Mouse (Mus musculus): Measurements from ENCODE around the gene Camk2g. TPM values are rescaled to one million over a fixed set of nuclear protein-coding genes. Genes with fewer than 3 reads are reported as not detected.
A peak's percentile ranks its signal among the peaks of the same experiment; 100 is the strongest.

The Camk2g gene
- 55.0 and 60.2 TPM in 2 replicates for polyA plus RNA-seq (2015; fragmentation: Nextera tagmentation; extraction: Ambion mirVana)

DNA sequence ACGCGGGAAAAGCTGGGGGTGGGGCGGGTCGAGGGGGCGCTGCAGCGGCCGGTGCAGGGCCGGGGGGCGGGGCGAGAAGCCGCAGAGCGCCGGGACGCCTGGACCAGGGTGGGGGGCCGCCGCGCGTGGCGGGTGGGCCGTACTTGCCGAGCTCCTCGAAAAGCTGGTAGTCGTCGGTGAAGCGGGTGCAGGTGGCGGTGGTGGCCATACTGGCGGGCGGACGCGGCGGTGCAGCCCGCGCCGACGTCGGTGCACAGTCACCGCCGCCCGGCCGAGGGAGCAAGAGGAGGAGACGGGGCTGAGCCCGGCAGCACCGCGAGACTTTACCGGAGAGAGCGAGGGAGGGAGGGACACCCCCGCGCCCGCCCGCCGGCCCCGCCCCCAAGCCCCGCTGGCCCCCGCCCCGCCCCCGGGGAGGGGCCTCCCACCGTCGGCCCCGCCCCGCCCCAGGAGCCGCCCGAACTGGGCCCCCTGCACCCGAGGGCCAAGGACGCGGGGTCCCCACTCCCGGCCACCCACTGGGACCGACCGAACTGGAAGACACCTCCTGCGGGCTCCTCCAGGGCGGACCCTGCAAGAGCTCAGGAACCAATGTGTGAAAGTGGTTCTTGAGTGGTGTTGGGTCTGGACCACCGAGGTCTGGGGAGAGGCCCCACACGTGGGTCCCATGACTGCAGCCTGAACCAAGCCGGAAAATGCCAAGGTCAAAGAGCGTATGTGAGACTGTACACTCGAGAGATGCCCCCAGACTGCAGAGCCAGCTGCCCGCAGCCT, at the start of gene Camk2g:
Gene Camk2g (minus strand): TSS at position 331 of the 774 bp plus-strand sequence.
- Histone ChIP-seq H3K4me3 (peak within 1 kb of the TSS; percentile 93), H3K27me3 (replicated peaks) (no peaks in the 10 kb centered on the region), H3K9me3 (no peaks in the 10 kb centered on the region), H3K36me3 (peaks cover 35% of the 10 kb centered on the region), H3K4me2 (peak within 1 kb of the TSS; percentile 92), H3K4me1 (peaks cover 51% of the 10 kb centered on the region), H3K27ac (replicated peaks) (peak within 1 kb of the TSS; percentile 88), H3K9ac (peak within 1 kb of the TSS; percentile 93)
- ATAC-seq (ENCODE audit: extremely low read depth, insufficient number of reproducible peaks, low FRiP score, low TSS enrichment): peak; percentile 89
- under 1% methylated on average over 48 of the region's 76 CpGs for WGBS

DNA sequence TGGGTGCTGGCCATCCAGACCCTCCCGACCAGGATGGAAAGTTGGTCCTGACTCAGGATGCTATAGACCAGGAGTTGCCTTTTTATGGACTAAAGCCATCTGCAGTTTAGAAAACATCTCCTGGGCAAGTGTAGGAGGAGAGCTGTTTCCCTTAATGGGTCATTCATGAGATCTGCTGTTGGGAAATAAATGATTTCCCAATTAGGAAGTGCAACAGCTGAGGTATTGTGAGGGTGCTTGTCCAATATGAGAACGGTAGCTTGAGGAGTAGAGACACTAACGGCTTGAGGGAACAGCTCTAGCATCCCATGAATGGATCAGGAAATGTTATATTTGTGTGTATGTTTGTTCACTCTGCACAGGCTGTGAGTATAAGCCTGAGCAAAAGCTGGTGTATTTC, 48.7 kb upstream of the Camk2g start:
- no peak for ATAC-seq (ENCODE audit: extremely low read depth, insufficient number of reproducible peaks, low FRiP score, low TSS enrichment)
- H3K36me3 ChIP-seq: no peaks in the 10 kb centered on the region
- no peak overlapping the region for H3K4me2 ChIP-seq
- H3K27me3 ChIP-seq (replicated peaks): 0 out of 2 replicates have a peak, but pooled peaks cover 2% of the 10 kb centered on the region
- no peaks in the 10 kb centered on the region for H3K9me3 ChIP-seq
- H3K4me3 ChIP-seq: no peak overlapping the region
- 69% methylated on average over 3 of the region's 3 CpGs for WGBS
- no peak overlapping the region for H3K9ac ChIP-seq
- H3K4me1 ChIP-seq: 0 out of 2 replicates have a peak, but pooled peaks cover 6% of the 10 kb centered on the region
- H3K27ac ChIP-seq (replicated peaks): no peak overlapping the region

DNA sequence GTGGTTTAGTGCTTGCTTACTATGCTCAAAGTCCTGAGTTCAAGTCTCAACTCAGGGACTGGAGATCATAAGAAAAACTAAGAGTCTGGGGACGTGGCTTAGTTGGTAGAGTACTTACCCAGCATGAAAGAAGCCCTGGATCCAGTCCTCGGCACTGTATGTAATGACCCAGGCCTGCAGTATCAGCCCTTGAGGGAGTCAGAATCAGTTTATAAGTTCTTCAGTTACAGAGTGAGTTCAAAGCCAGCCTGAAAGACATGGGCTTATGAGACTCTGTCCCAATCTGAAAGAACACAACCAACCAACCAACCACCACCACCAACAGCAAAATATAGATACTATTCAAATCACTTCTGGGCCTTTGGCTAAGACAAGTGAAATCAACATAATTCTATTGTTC, 47.6 kb upstream of the Camk2g start:
- 82% methylated on average over 2 of the region's 2 CpGs for WGBS
- no peaks in the 10 kb centered on the region for H3K36me3 ChIP-seq
- ATAC-seq (ENCODE audit: extremely low read depth, insufficient number of reproducible peaks, low FRiP score, low TSS enrichment): no peak

DNA sequence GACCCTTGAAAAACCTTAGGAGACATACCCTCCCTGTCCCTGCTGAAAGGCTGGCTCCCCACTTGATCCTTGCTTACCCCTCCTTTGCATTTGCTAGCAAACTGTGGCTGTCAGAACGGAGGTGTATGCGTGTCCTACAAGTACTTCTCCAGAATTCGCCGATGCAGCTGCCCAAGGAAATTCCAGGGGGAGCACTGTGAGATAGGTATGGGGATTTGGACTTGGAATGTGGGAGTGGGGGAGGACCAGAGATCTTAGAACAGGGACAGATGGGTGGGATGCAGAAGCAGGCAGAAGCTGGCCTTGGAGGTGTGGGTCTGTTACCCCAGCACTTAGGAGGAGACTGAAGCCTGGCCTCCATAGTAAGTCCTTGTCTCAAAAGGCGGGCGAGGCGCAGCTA, 43.8 kb upstream of the Camk2g start:
- H3K4me3 ChIP-seq: peak overlapping the region; percentile 63; the same call in 1 of the 2 replicates
- H3K27ac ChIP-seq (replicated peaks): no peak overlapping the region
- no peak for ATAC-seq (ENCODE audit: extremely low read depth, insufficient number of reproducible peaks, low FRiP score, low TSS enrichment)
- H3K9me3 ChIP-seq: no peaks in the 10 kb centered on the region
- H3K9ac ChIP-seq: 0 out of 2 replicates have a peak overlapping the region, but pooled peaks have one; percentile 12
- 75% methylated on average over 7 of the region's 7 CpGs for WGBS
- peaks cover 16% of the 10 kb centered on the region for H3K4me1 ChIP-seq
- no peaks in the 10 kb centered on the region for H3K36me3 ChIP-seq
- H3K27me3 ChIP-seq (replicated peaks): 0 out of 2 replicates have a peak, but pooled peaks cover 4% of the 10 kb centered on the region
- peak overlapping the region; percentile 76 for H3K4me2 ChIP-seq

More for the DNA sequence above, 47.6 kb upstream of the Camk2g start:
- Histone ChIP-seq H3K4me2 (no peak overlapping the region), H3K9ac (no peak overlapping the region), H3K9me3 (no peaks in the 10 kb centered on the region), H3K27me3 (replicated peaks) (0 out of 2 replicates have a peak, but pooled peaks cover 4% of the 10 kb centered on the region), H3K27ac (replicated peaks) (no peak overlapping the region), H3K4me3 (no peak overlapping the region), H3K4me1 (peaks cover 15% of the 10 kb centered on the region)

DNA sequence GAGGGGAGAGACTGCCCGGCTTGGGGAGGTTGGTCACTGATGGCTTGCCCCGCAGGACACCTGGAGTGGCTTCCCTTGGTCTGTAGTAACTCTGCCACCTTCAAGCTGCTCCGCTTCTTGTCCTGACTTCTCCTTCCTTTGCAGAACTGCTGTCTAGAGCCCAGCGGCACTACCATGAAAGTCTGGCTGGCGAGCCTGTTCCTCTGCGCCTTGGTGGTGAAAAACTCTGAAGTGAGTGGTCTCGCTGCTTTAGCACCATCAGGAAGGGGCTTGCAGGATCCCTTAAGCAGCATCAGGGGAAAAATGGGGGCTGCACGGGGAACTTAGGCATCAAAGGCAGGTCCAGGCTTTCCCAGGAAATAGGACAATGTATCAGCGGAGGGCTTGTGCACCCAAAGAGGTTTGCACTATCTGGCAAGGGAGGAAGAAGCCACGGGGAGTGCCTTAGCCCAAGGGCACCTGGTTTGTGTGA, 43.1 kb upstream of the Camk2g start:
- H3K4me1 ChIP-seq: peaks cover 18% of the 10 kb centered on the region
- peak overlapping the region; percentile 76 for H3K4me2 ChIP-seq
- peak overlapping the region; percentile 63 for H3K4me3 ChIP-seq
- H3K27me3 ChIP-seq (replicated peaks): 0 out of 2 replicates have a peak, but pooled peaks cover 4% of the 10 kb centered on the region
- no peak for ATAC-seq (ENCODE audit: extremely low read depth, insufficient number of reproducible peaks, low FRiP score, low TSS enrichment)
- H3K9me3 ChIP-seq: no peaks in the 10 kb centered on the region
- peak overlapping the region; percentile 43 for H3K27ac ChIP-seq (replicated peaks)
- no peaks in the 10 kb centered on the region for H3K36me3 ChIP-seq
- 6% methylated on average over 10 of the region's 10 CpGs for WGBS
- H3K9ac ChIP-seq: peak overlapping the region; percentile 78

DNA sequence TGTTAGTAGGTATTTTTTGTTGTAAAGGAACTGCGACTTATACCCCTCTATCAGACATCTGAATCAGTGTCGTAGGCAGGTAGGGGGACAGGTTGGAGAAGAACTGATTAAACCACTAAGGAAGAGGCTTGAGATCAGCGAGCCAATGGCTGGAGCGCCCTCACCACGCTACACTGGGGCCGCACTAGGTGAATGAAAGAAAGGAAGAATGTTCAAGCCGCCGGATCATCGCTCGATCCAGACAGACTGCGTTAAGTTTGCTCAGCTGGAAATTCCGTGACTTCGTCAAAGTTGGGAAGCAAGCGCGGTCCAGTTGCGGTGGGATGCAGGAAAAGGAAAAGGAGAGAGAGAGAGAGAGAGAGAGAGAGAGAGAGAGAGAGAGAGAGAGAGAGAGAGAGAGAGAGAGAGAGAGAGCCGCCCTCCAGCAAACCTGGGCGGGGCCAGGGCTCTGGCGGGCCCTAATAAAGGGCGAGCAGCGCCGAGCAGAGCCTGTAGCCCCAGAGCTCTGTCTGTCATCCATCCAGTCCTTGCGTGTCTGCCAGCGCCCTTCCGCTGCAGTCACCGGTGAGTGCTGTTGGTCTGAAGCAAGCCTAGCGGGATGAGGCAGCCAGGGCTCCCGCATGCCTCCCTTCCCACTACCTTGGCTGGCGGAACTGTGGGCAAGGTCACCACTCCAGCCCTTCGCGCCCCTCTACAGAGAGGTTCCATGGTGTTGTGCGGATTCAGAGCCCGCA, 42.5 kb upstream of the Camk2g start, which contains the start of gene Plau:
Gene Plau (plus strand): TSS at position 490 of the 734 bp plus-strand sequence.
- WGBS: under 1% methylated on average over 33 of the region's 33 CpGs
- H3K4me1 ChIP-seq: peaks cover 24% of the 10 kb centered on the region
- H3K36me3 ChIP-seq: no peaks in the 10 kb centered on the region
- peak within 1 kb of the TSS; percentile 78 for H3K9ac ChIP-seq
- H3K4me3 ChIP-seq: peak within 1 kb of the TSS; percentile 63
- peak within 1 kb of the TSS; percentile 76 for H3K4me2 ChIP-seq
- peak within 1 kb of the TSS; percentile 43 for H3K27ac ChIP-seq (replicated peaks)
- no peaks in the 10 kb centered on the region for H3K9me3 ChIP-seq
- H3K27me3 ChIP-seq (replicated peaks): 0 out of 2 replicates have a peak, but pooled peaks cover 4% of the 10 kb centered on the region
- ATAC-seq (ENCODE audit: extremely low read depth, insufficient number of reproducible peaks, low FRiP score, low TSS enrichment): peak; percentile 62; the same call in 1 of the 2 replicates

DNA sequence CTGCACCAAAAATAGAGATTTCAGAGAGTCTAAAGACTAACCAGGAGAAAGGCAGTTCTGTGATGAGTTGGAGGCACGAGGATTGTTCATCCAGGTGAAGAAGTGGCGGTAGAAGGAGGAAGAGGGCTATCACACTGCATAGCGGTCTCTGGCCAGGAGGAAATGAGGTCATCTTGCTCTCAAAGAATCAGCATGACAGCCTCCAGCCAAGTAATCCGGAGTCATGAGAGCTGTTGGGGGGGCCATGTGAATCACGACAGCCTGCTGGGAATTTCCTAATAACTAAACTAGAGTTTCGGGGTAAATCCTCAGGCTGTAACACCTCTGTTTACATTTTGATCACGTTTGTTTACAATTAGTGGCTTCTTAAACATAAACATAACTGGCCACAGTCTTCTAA, 40.2 kb upstream of the Camk2g start:
- no peak overlapping the region for H3K27ac ChIP-seq (replicated peaks)
- H3K36me3 ChIP-seq: no peaks in the 10 kb centered on the region
- H3K27me3 ChIP-seq (replicated peaks): 0 out of 2 replicates have a peak, but pooled peaks cover 4% of the 10 kb centered on the region
- 42% methylated on average over 7 of the region's 7 CpGs for WGBS
- no peak overlapping the region for H3K4me3 ChIP-seq
- no peak for ATAC-seq (ENCODE audit: extremely low read depth, insufficient number of reproducible peaks, low FRiP score, low TSS enrichment)
- H3K4me1 ChIP-seq: peaks cover 31% of the 10 kb centered on the region
- no peak overlapping the region for H3K4me2 ChIP-seq
- no peak overlapping the region for H3K9ac ChIP-seq
- H3K9me3 ChIP-seq: no peaks in the 10 kb centered on the region

DNA sequence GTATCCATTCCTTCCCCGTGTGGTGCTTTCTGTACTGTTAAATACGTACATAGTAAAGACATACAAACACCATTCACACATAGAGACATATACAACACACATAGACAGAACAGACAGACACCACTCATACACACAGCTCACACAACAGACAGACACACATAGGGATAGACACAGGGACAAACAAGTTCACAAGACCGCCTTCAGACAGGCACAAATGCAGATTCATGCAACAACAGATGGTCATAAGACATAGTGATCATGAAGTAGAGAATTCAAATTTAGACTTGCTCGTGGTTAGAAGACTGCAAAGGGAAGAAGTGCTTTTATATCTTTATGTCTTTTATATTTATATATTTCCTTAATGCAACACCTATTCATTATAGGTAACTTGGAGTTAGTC, 39.6 kb upstream of the Camk2g start:
- Histone ChIP-seq H3K36me3 (no peaks in the 10 kb centered on the region), H3K4me2 (no peak overlapping the region), H3K9me3 (no peaks in the 10 kb centered on the region), H3K9ac (no peak overlapping the region), H3K4me3 (no peak overlapping the region), H3K4me1 (peaks cover 31% of the 10 kb centered on the region), H3K27ac (replicated peaks) (no peak overlapping the region), H3K27me3 (replicated peaks) (0 out of 2 replicates have a peak, but pooled peaks cover 4% of the 10 kb centered on the region)
- no peak for ATAC-seq (ENCODE audit: extremely low read depth, insufficient number of reproducible peaks, low FRiP score, low TSS enrichment)
- WGBS: 81% methylated on average over 4 of the region's 4 CpGs

DNA sequence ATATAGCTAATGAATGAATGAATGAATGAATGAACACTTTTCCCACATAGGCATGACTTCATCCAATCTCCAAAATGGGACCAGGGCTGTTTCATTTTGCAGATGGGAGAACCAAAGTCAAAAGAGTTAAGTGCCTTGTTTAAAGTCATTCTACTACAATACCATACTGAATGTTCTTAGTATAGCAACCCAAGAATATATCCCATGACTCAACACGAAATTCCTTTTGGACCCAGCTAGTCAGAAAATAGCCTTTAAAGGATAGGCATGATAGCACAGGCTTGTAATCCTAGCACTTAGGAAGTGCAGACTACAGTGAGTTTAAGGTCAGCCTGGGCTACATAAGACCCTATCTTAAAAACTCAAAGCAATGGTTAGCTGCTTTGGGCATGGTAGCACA, 38.0 kb upstream of the Camk2g start:
- Histone ChIP-seq H3K4me3 (no peak overlapping the region), H3K4me1 (peaks cover 23% of the 10 kb centered on the region), H3K36me3 (no peaks in the 10 kb centered on the region), H3K27me3 (replicated peaks) (no peaks in the 10 kb centered on the region), H3K9me3 (no peaks in the 10 kb centered on the region), H3K27ac (replicated peaks) (no peak overlapping the region), H3K9ac (no peak overlapping the region), H3K4me2 (no peak overlapping the region)
- ATAC-seq (ENCODE audit: extremely low read depth, insufficient number of reproducible peaks, low FRiP score, low TSS enrichment): no peak
- WGBS: 44% methylated on average over 1 of the region's 1 CpGs

DNA sequence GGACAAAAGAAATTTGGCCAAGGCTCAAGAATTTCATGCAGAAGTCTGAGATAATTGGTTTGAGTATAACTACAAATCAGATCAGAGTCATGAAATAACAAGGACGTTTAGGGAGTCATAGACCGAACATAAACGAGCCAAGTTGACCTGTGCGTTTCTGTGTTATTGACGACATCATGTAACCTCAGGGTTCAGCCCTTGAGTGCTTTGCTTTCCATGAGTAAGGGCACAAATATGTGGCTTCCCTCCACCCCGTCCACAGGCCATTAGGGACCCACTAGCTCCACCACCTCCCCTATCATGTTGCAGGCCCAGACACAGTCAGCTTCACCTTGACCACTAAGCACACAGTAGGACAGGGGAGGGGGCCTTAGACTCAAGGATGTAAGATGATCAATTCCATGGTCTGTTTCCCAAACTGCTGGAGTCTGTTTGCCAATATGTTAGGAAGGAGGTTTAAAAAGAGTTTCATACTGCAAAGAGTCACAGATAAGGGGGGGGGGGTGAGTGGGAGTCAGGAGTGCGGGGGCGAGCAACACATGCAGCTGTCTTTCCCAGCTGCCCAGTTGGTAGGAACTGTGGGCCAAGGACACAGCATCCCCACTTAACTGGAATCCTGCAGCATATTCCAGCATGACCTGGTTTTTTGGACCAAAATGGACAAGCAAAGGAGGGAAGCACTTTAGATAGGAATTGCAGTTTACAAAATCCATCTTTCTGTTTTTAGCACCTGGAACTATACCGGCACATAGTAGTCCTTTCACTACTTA, 37.4 kb upstream of the Camk2g start:
- no peaks in the 10 kb centered on the region for H3K9me3 ChIP-seq
- ATAC-seq (ENCODE audit: extremely low read depth, insufficient number of reproducible peaks, low FRiP score, low TSS enrichment): no peak
- no peaks in the 10 kb centered on the region for H3K27me3 ChIP-seq (replicated peaks)
- no peak overlapping the region for H3K4me3 ChIP-seq
- WGBS: 57% methylated on average over 9 of the region's 9 CpGs
- peaks cover 19% of the 10 kb centered on the region for H3K4me1 ChIP-seq
- no peak overlapping the region for H3K27ac ChIP-seq (replicated peaks)
- no peak overlapping the region for H3K9ac ChIP-seq
- no peak overlapping the region for H3K4me2 ChIP-seq
- H3K36me3 ChIP-seq: no peaks in the 10 kb centered on the region

Data from heart, embryonic 13.5 days (tissue).